Mouse (Mus musculus) kidney, adult 2 months (tissue): ENCODE measurements around the gene Rhoq.

ENCODE experiments used
- CTCF ChIP-seq: fragments of 200-500 bp; conservative IDR thresholded peaks from 2 replicates; pipeline ENCODE4 v1.5.1; 2011; ENCODE audit warnings: low read depth, mild to moderate bottlenecking, control low read depth, low read length, moderate library complexity, mixed read lengths; ENCODE audit not compliant: insufficient read depth, insufficient read length
- POLR2A ChIP-seq: fragments of 200-500 bp; IDR thresholded peaks from one replicate; pipeline ENCODE4 v1.6.1; 2011; ENCODE audit warnings: low read depth, low read length, control low read depth

DNA sequence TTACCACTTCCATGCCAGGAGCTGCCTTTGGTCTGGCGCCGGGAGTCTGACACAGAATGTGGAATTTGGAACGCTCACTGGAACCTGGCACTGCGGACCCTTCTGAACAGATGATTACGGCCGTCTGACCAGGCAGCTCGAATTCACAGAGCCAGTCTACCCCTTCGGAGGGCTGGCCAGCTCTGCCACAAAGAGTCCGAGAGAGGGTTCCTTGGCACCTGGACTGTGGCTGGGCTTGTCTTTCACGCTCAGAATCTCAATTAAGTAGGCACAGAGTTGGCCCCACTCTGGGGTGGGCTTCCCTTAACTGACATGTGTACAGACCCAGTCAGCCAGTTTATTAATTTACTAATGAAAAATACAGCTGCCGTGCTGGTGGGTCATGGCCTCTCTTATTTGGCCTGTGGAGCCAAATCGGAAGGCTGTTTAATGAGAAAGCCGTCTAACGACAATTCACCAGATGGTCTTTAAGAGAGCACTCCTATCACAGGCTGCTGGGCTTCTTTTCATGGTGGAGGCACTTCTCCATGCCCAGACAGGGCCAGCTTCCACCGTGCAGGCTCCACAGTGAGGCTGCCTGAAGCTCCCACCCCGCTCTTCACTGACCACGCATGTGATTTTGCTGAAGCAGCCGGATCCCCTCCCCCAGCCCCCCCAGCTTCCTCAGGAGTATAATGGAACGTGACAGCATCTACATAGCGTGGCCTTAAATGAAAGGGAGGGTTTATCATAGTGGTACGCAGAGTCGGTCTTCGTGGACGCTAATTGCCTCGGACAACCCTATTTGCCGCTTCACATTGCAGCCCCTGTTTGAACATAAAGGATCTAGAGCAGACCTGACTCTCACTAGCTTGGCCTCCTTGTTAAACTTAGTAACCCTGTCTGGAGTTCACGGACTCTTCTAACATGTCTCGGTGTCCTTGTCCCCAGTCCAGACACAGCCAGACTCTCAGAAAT, 14.8 kb upstream of the Rhoq start, which contains the start of gene Atp6v1e2:
- TF ChIP-seq CTCF (no peak), POLR2A (no peak)
